Mouse (Mus musculus): ENCODE measurements around the gene Chst14. TPM values are rescaled to one million over a fixed set of nuclear protein-coding genes. Genes with fewer than 3 reads are reported as not detected.

Gene Chst14
- polyA plus RNA-seq, 1 experiment, result 25.4 TPM

- H3K79me2 ChIP-seq (ENCODE audit: control insufficient read depth, insufficient read depth), result peaks cover 34% of the 10 kb centered on the region
- H3K4me2 ChIP-seq (ENCODE audit: low read depth), result peak overlapping the region; percentile 70
- no peak overlapping the region for H3ac ChIP-seq (ENCODE audit: control insufficient read depth, insufficient read length)
- H3K36me3 ChIP-seq (ENCODE audit: control insufficient read depth, insufficient read depth), result no peaks in the 10 kb centered on the region
- peak overlapping the region; percentile 31 for H3K4me3 ChIP-seq
- H3K27me3 ChIP-seq (ENCODE audit: control insufficient read depth, insufficient read depth, insufficient read length), result peaks cover 4% of the 10 kb centered on the region
- TF ChIP-seq REST (IDR thresholded peaks at IDR 0.05; ENCODE audit: insufficient read depth, insufficient read length), result no peak
- no peak for TF ChIP-seq USF1 (IDR thresholded peaks at IDR 0.05; ENCODE audit: low read depth)
- no peak for TF ChIP-seq TCF3 (IDR thresholded peaks at IDR 0.05; ENCODE audit: insufficient read length, low read depth)
- no peak for TF ChIP-seq E2F4 (IDR thresholded peaks at IDR 0.05; ENCODE audit: insufficient read depth)
- TF ChIP-seq POLR2AphosphoS2 (IDR thresholded peaks at IDR 0.05; ENCODE audit: insufficient read length, low read depth), result no peak
- no peak for TF ChIP-seq MYOD1 (IDR thresholded peaks at IDR 0.05; ENCODE audit: control insufficient read depth in 1 of 3, insufficient read length in 2 of 3, low read depth in 2 of 3)
- no peak for TF ChIP-seq SRF (IDR thresholded peaks at IDR 0.05; ENCODE audit: control insufficient read depth, insufficient read length, low read depth)
- TF ChIP-seq MAX (IDR thresholded peaks at IDR 0.05; ENCODE audit: low read depth), result no peak
- no peak for TF ChIP-seq TCF12 (IDR thresholded peaks at IDR 0.05; ENCODE audit: insufficient read depth, poor library complexity, severe bottlenecking)
- TF ChIP-seq CEBPB (IDR thresholded peaks at IDR 0.05; ENCODE audit: insufficient read depth, poor library complexity, severe bottlenecking), result no peak
- no peak for TF ChIP-seq POLR2A (IDR thresholded peaks at IDR 0.05; ENCODE audit: insufficient read length, low read depth)
- TF ChIP-seq MYOG (IDR thresholded peaks at IDR 0.05; ENCODE audit: control insufficient read depth in 1 of 3, insufficient read depth in 1 of 3, insufficient read length in 2 of 3, low read depth in 2 of 3), result no peak
Measured at GRCm38 (mm10) chr2:118903333-118903741, 23.0 kb upstream of the Chst14 start.

GRCm38 (mm10) chr2:118905433-118906117 is 20.7 kb upstream of the Chst14 start:
- Histone ChIP-seq H3K79me2 (ENCODE audit: control insufficient read depth, insufficient read depth) (peaks cover 41% of the 10 kb centered on the region), H3K27me3 (ENCODE audit: control insufficient read depth, insufficient read depth, insufficient read length) (no peaks in the 10 kb centered on the region), H3K4me2 (ENCODE audit: low read depth) (no peak overlapping the region), H3K4me3 (no peak overlapping the region), H3K36me3 (ENCODE audit: control insufficient read depth, insufficient read depth) (no peaks in the 10 kb centered on the region), H3ac (ENCODE audit: control insufficient read depth, insufficient read length) (no peak overlapping the region)
- TF ChIP-seq MYOG (IDR thresholded peaks at IDR 0.05; ENCODE audit: control insufficient read depth in 1 of 3, insufficient read depth in 1 of 3, insufficient read length in 2 of 3, low read depth in 2 of 3) (no peak), SRF (IDR thresholded peaks at IDR 0.05; ENCODE audit: control insufficient read depth, insufficient read length, low read depth) (no peak), REST (IDR thresholded peaks at IDR 0.05; ENCODE audit: insufficient read depth, insufficient read length) (no peak), USF1 (IDR thresholded peaks at IDR 0.05; ENCODE audit: low read depth) (no peak), MAX (IDR thresholded peaks at IDR 0.05; ENCODE audit: low read depth) (no peak), TCF12 (IDR thresholded peaks at IDR 0.05; ENCODE audit: insufficient read depth, poor library complexity, severe bottlenecking) (no peak), TCF3 (IDR thresholded peaks at IDR 0.05; ENCODE audit: insufficient read length, low read depth) (no peak), POLR2A (IDR thresholded peaks at IDR 0.05; ENCODE audit: insufficient read length, low read depth) (no peak), E2F4 (IDR thresholded peaks at IDR 0.05; ENCODE audit: insufficient read depth) (no peak), CEBPB (IDR thresholded peaks at IDR 0.05; ENCODE audit: insufficient read depth, poor library complexity, severe bottlenecking) (no peak), POLR2AphosphoS2 (IDR thresholded peaks at IDR 0.05; ENCODE audit: insufficient read length, low read depth) (no peak), MYOD1 (IDR thresholded peaks at IDR 0.05; ENCODE audit: control insufficient read depth in 1 of 3, insufficient read length in 2 of 3, low read depth in 2 of 3) (no peak)

GRCm38 (mm10) chr2:118906118-118906492 is 20.2 kb upstream of the Chst14 start:
- Histone ChIP-seq H3K4me3 (no peak overlapping the region), H3ac (ENCODE audit: control insufficient read depth, insufficient read length) (no peak overlapping the region), H3K4me2 (ENCODE audit: low read depth) (no peak overlapping the region), H3K79me2 (ENCODE audit: control insufficient read depth, insufficient read depth) (peaks cover 42% of the 10 kb centered on the region), H3K36me3 (ENCODE audit: control insufficient read depth, insufficient read depth) (no peaks in the 10 kb centered on the region), H3K27me3 (ENCODE audit: control insufficient read depth, insufficient read depth, insufficient read length) (no peaks in the 10 kb centered on the region)
- no peak for TF ChIP-seq TCF12 (IDR thresholded peaks at IDR 0.05; ENCODE audit: insufficient read depth, poor library complexity, severe bottlenecking)
- TF ChIP-seq SRF (IDR thresholded peaks at IDR 0.05; ENCODE audit: control insufficient read depth, insufficient read length, low read depth), result no peak
- no peak for TF ChIP-seq MYOG (IDR thresholded peaks at IDR 0.05; ENCODE audit: control insufficient read depth in 1 of 3, insufficient read depth in 1 of 3, insufficient read length in 2 of 3, low read depth in 2 of 3)
- TF ChIP-seq MYOD1 (IDR thresholded peaks at IDR 0.05; ENCODE audit: control insufficient read depth in 1 of 3, insufficient read length in 2 of 3, low read depth in 2 of 3), result no peak
- no peak for TF ChIP-seq POLR2AphosphoS2 (IDR thresholded peaks at IDR 0.05; ENCODE audit: insufficient read length, low read depth)
- no peak for TF ChIP-seq TCF3 (IDR thresholded peaks at IDR 0.05; ENCODE audit: insufficient read length, low read depth)
- no peak for TF ChIP-seq MAX (IDR thresholded peaks at IDR 0.05; ENCODE audit: low read depth)
- TF ChIP-seq POLR2A (IDR thresholded peaks at IDR 0.05; ENCODE audit: insufficient read length, low read depth), result no peak
- TF ChIP-seq USF1 (IDR thresholded peaks at IDR 0.05; ENCODE audit: low read depth), result no peak
- TF ChIP-seq E2F4 (IDR thresholded peaks at IDR 0.05; ENCODE audit: insufficient read depth), result no peak
- no peak for TF ChIP-seq REST (IDR thresholded peaks at IDR 0.05; ENCODE audit: insufficient read depth, insufficient read length)

GRCm38 (mm10) chr2:118907781-118908180 is 18.5 kb upstream of the Chst14 start:
- Histone ChIP-seq H3K27me3 (ENCODE audit: control insufficient read depth, insufficient read depth, insufficient read length) (no peaks in the 10 kb centered on the region), H3ac (ENCODE audit: control insufficient read depth, insufficient read length) (no peak overlapping the region), H3K4me3 (no peak overlapping the region), H3K4me2 (ENCODE audit: low read depth) (no peak overlapping the region), H3K79me2 (ENCODE audit: control insufficient read depth, insufficient read depth) (peaks cover 47% of the 10 kb centered on the region), H3K36me3 (ENCODE audit: control insufficient read depth, insufficient read depth) (no peaks in the 10 kb centered on the region)
- TF ChIP-seq MAX (IDR thresholded peaks at IDR 0.05; ENCODE audit: low read depth) (no peak), POLR2AphosphoS2 (IDR thresholded peaks at IDR 0.05; ENCODE audit: insufficient read length, low read depth) (no peak), TCF12 (IDR thresholded peaks at IDR 0.05; ENCODE audit: insufficient read depth, poor library complexity, severe bottlenecking) (no peak), SRF (IDR thresholded peaks at IDR 0.05; ENCODE audit: control insufficient read depth, insufficient read length, low read depth) (no peak), MYOG (IDR thresholded peaks at IDR 0.05; ENCODE audit: control insufficient read depth in 1 of 3, insufficient read depth in 1 of 3, insufficient read length in 2 of 3, low read depth in 2 of 3) (no peak), REST (IDR thresholded peaks at IDR 0.05; ENCODE audit: insufficient read depth, insufficient read length) (no peak), MYOD1 (IDR thresholded peaks at IDR 0.05; ENCODE audit: control insufficient read depth in 1 of 3, insufficient read length in 2 of 3, low read depth in 2 of 3) (no peak), TCF3 (IDR thresholded peaks at IDR 0.05; ENCODE audit: insufficient read length, low read depth) (no peak), E2F4 (IDR thresholded peaks at IDR 0.05; ENCODE audit: insufficient read depth) (no peak), USF1 (IDR thresholded peaks at IDR 0.05; ENCODE audit: low read depth) (no peak), POLR2A (IDR thresholded peaks at IDR 0.05; ENCODE audit: insufficient read length, low read depth) (no peak), CEBPB (IDR thresholded peaks at IDR 0.05; ENCODE audit: insufficient read depth, poor library complexity, severe bottlenecking) (no peak)
